Mouse (Mus musculus) cerebellum, adult 2 months (tissue): ENCODE measurements around the gene Ugt1a8. TPM values are rescaled to one million over a fixed set of nuclear protein-coding genes. Genes with fewer than 3 reads are reported as not detected.
A peak's percentile ranks its signal among the peaks of the same experiment; 100 is the strongest.

Source experiments
- DNase-seq, 2 experiments: peaks; one replicate each; pipeline ENCODE4 v3.0.0; 2021
- H3K27ac ChIP-seq: fragments of 200-500 bp; 2 replicates; pipeline ENCODE4 v1.5.1; 2012; ENCODE audit warnings: low read length, control low read depth, inconsistent platforms; ENCODE audit not compliant: insufficient read depth
- H3K27me3 ChIP-seq: fragments of 200-500 bp; 2 replicates; pipeline ENCODE4 v1.6.1; 2012; ENCODE audit warnings: inconsistent platforms, mild to moderate bottlenecking, low read length, moderate library complexity; ENCODE audit not compliant: control insufficient read depth, insufficient read depth
- H3K4me1 ChIP-seq: fragments of 200-500 bp; 2 replicates; pipeline ENCODE4 v1.6.1; 2011; ENCODE audit warnings: low read length; ENCODE audit not compliant: control insufficient read depth, insufficient read depth
- H3K4me3 ChIP-seq: fragments of 200-500 bp; replicated peaks from 2 replicates; pipeline ENCODE3; 2011; ENCODE audit warnings: mild to moderate bottlenecking, low read depth, low read length, control low read depth; ENCODE audit not compliant: insufficient read depth
- CTCF ChIP-seq: fragments of 200-500 bp; IDR thresholded peaks from 2 replicates; pipeline ENCODE4 v1.5.1; 2011; ENCODE audit warnings: low read depth, mild to moderate bottlenecking, control low read depth, low read length, moderate library complexity, borderline replicate concordance; ENCODE audit not compliant: insufficient read depth
- POLR2A ChIP-seq: fragments of 200-500 bp; IDR thresholded peaks from 2 replicates; pipeline ENCODE4 v1.6.1; 2011; ENCODE audit warnings: low read length, control low read depth, borderline replicate concordance; ENCODE audit not compliant: insufficient read depth
- WGBS: fragments of 180-500 bp; shearing (Covaris S2); methylation state at CpG from one replicate; pipeline ENCODE4 v1.1.7; 2018; 5-methylcytosine and 5-hydroxymethylcytosine counted together
- polyA plus RNA-seq: library from polyadenylated mRNA; depleted of rRNA; stranded (reverse); fragments of >200 nt; gene quantifications from 2 replicates; pipeline ENCODE4 v1.2.3, GENCODE M21; 2012

The Ugt1a8 gene
- polyA plus RNA-seq, 1 experiment = not detected

- peaks cover 12% of the 10 kb centered on the region for H3K4me1 ChIP-seq
- no peak overlapping the region for H3K4me3 ChIP-seq
- H3K27ac ChIP-seq = no peak overlapping the region
- no peaks in the 10 kb centered on the region for H3K27me3 ChIP-seq
- TF ChIP-seq CTCF (no peak), POLR2A (no peak)
- DNase-seq = no peak
- 88% methylated on average over 7 of the region's 7 CpGs for WGBS
Observed at GRCm38 (mm10) chr1:88261706-88262105, 174.1 kb downstream of the Ugt1a8 start.

GRCm38 (mm10) chr1:88262255-88262654, 174.6 kb downstream of the Ugt1a8 start:
- no peak overlapping the region for H3K4me3 ChIP-seq
- no peak overlapping the region for H3K27ac ChIP-seq
- DNase-seq = no peak
- H3K27me3 ChIP-seq = no peaks in the 10 kb centered on the region
- WGBS = 86% methylated on average over 4 of the region's 4 CpGs
- H3K4me1 ChIP-seq = peaks cover 12% of the 10 kb centered on the region
- TF ChIP-seq CTCF (no peak), POLR2A (no peak)

- 78% methylated on average over 6 of the region's 6 CpGs for WGBS
- Histone ChIP-seq H3K27me3 (no peaks in the 10 kb centered on the region), H3K4me1 (peaks cover 12% of the 10 kb centered on the region), H3K27ac (no peak overlapping the region), H3K4me3 (no peak overlapping the region)
- no peak for TF ChIP-seq POLR2A
- TF ChIP-seq CTCF = no peak
- DNase-seq = no peak
Observed at GRCm38 (mm10) chr1:88262961-88263360, 175.3 kb downstream of the Ugt1a8 start.

- Histone ChIP-seq H3K4me3 (no peak overlapping the region), H3K27me3 (no peaks in the 10 kb centered on the region), H3K27ac (no peak overlapping the region), H3K4me1 (peaks cover 8% of the 10 kb centered on the region)
- DNase-seq = no peak
- TF ChIP-seq CTCF (no peak), POLR2A (no peak)
- WGBS = 92% methylated on average over 5 of the region's 5 CpGs
Observed at GRCm38 (mm10) chr1:88263778-88264177, 176.2 kb downstream of the Ugt1a8 start.

- 90% methylated on average over 7 of the region's 7 CpGs for WGBS
- DNase-seq = no peak
- Histone ChIP-seq H3K27ac (no peak overlapping the region), H3K4me3 (no peak overlapping the region), H3K4me1 (peaks cover 3% of the 10 kb centered on the region), H3K27me3 (no peaks in the 10 kb centered on the region)
- TF ChIP-seq CTCF = no peak
- TF ChIP-seq POLR2A = no peak
Observed at GRCm38 (mm10) chr1:88264237-88264868, 176.7 kb downstream of the Ugt1a8 start.

GRCm38 (mm10) chr1:88264869-88265240, 177.2 kb downstream of the Ugt1a8 start:
- Histone ChIP-seq H3K27me3 (no peaks in the 10 kb centered on the region), H3K27ac (no peak overlapping the region), H3K4me3 (no peak overlapping the region), H3K4me1 (no peaks in the 10 kb centered on the region; the same call in 1 of the 2 replicates)
- TF ChIP-seq POLR2A (no peak), CTCF (no peak)
- WGBS = 70% methylated on average over 4 of the region's 4 CpGs
- DNase-seq = no peak

- TF ChIP-seq POLR2A (no peak), CTCF (no peak)
- Histone ChIP-seq H3K4me3 (no peak overlapping the region), H3K4me1 (no peaks in the 10 kb centered on the region), H3K27me3 (no peaks in the 10 kb centered on the region), H3K27ac (no peak overlapping the region)
- 89% methylated on average over 13 of the region's 13 CpGs for WGBS
- peak in 1 of 2 experiments; percentile 15 for DNase-seq
Observed at GRCm38 (mm10) chr1:88266123-88266522, 178.5 kb downstream of the Ugt1a8 start.

- 92% methylated on average over 6 of the region's 6 CpGs for WGBS
- no peak overlapping the region for H3K27ac ChIP-seq
- no peaks in the 10 kb centered on the region for H3K4me1 ChIP-seq
- no peak for TF ChIP-seq CTCF
- TF ChIP-seq POLR2A = no peak
- no peaks in the 10 kb centered on the region for H3K27me3 ChIP-seq
- H3K4me3 ChIP-seq = no peak overlapping the region
- peak in 1 of 2 experiments; percentile 16 for DNase-seq
Observed at GRCm38 (mm10) chr1:88267489-88267888, 179.9 kb downstream of the Ugt1a8 start.
